Mouse (Mus musculus) large intestine, adult 2 months (tissue): ENCODE measurements around the gene Fem1b. TPM values are rescaled to one million over a fixed set of nuclear protein-coding genes. Genes with fewer than 3 reads are reported as not detected.
"Not testable (repeated sequence)": the region's sequence is repeated elsewhere in the genome, so short reads cannot be mapped to it uniquely, and the experiment has no call there.

ENCODE experiments used
- DNase-seq: peaks from one replicate; pipeline ENCODE4 v3.0.0-alpha.2; 2012; ENCODE audit warnings: low read depth, low spot score
- WGBS: fragments of 180-500 bp; shearing (Covaris S2); methylation state at CpG from one replicate; pipeline ENCODE4 v1.1.7; 2018; 5-methylcytosine and 5-hydroxymethylcytosine counted together
- polyA plus RNA-seq: library from polyadenylated mRNA; depleted of rRNA; stranded (reverse); fragments of >200 nt; gene quantifications from 2 replicates; pipeline ENCODE4 v1.2.3, GENCODE M21; 2012

Fem1b gene
- polyA plus RNA-seq, 1 experiment: 5.7 TPM

GRCm38 (mm10) chr9:62828662-62829086 lies 16.9 kb upstream of the Fem1b start:
- under 1% methylated on average over 23 of the region's 23 CpGs for WGBS

GRCm38 (mm10) chr9:62827939-62828652 lies 16.4 kb upstream of the Fem1b start:
- WGBS: 7% methylated on average over 24 of the region's 24 CpGs
- DNase-seq: no peak

More at GRCm38 (mm10) chr9:62828662-62829086, 16.9 kb upstream of the Fem1b start:
- peak; percentile 91 for DNase-seq

- WGBS: 43% methylated on average over 7 of the region's 7 CpGs
- no peak for DNase-seq
Observed at GRCm38 (mm10) chr9:62826456-62826855, 14.7 kb upstream of the Fem1b start.

- 42% methylated on average over 9 of the region's 9 CpGs for WGBS
- no peak for DNase-seq
Observed at GRCm38 (mm10) chr9:62825791-62826393, 14.2 kb upstream of the Fem1b start.

- DNase-seq: no peak
- WGBS: 94% methylated on average over 7 of the region's 7 CpGs
Observed at GRCm38 (mm10) chr9:62821811-62822210, 10.1 kb upstream of the Fem1b start.

- DNase-seq: no peak
- WGBS: 88% methylated on average over 6 of the region's 6 CpGs
Observed at GRCm38 (mm10) chr9:62820829-62821228, 9.1 kb upstream of the Fem1b start.

- DNase-seq: not testable (repeated sequence)
- 87% methylated on average over 6 of the region's 6 CpGs for WGBS
Observed at GRCm38 (mm10) chr9:62819910-62820309, 8.2 kb upstream of the Fem1b start.

GRCm38 (mm10) chr9:62819494-62819893 lies 7.8 kb upstream of the Fem1b start:
- 73% methylated on average over 3 of the region's 3 CpGs for WGBS
- DNase-seq: no peak

GRCm38 (mm10) chr9:62817828-62818614 lies 6.3 kb upstream of the Fem1b start:
- WGBS: 40% methylated on average over 4 of the region's 4 CpGs
- DNase-seq: no peak

GRCm38 (mm10) chr9:62817099-62817571 lies 5.4 kb upstream of the Fem1b start:
- no peak for DNase-seq
- 70% methylated on average over 12 of the region's 12 CpGs for WGBS

GRCm38 (mm10) chr9:62816323-62817098 lies 4.8 kb upstream of the Fem1b start:
- WGBS: 87% methylated on average over 9 of the region's 9 CpGs
- no peak for DNase-seq

GRCm38 (mm10) chr9:62814751-62815150 lies 3.0 kb upstream of the Fem1b start:
- no peak for DNase-seq
- WGBS: 60% methylated on average over 2 of the region's 2 CpGs

GRCm38 (mm10) chr9:62812216-62813049 lies 699 bp upstream of the Fem1b start:
- no peak for DNase-seq
- WGBS: 23% methylated on average over 14 of the region's 14 CpGs

- peak; percentile 7 for DNase-seq
- WGBS: under 1% methylated on average over 58 of the region's 58 CpGs
Observed at GRCm38 (mm10) chr9:62810543-62811515, 905 bp downstream of the Fem1b start.

GRCm38 (mm10) chr9:62810095-62810494 lies 1.6 kb downstream of the Fem1b start:
- no peak for DNase-seq
- 12% methylated on average over 8 of the region's 8 CpGs for WGBS

- not testable (repeated sequence) for DNase-seq
- WGBS: 79% methylated on average over 2 of the region's 2 CpGs
Observed at GRCm38 (mm10) chr9:62799218-62799617, 12.5 kb downstream of the Fem1b start.

GRCm38 (mm10) chr9:62789856-62790255 lies 21.9 kb downstream of the Fem1b start:
- WGBS: 97% methylated on average over 12 of the region's 12 CpGs

GRCm38 (mm10) chr9:62786721-62787120 lies 25.0 kb downstream of the Fem1b start:
- WGBS: 73% methylated on average over 5 of the region's 5 CpGs
- DNase-seq: no peak

More at GRCm38 (mm10) chr9:62789856-62790255, 21.9 kb downstream of the Fem1b start:
- no peak for DNase-seq
